Mouse (Mus musculus) olfactory bulb, adult 2 months (tissue): Measurements from ENCODE around the gene Mypn.

Experiments used
- CTCF ChIP-seq: fragments of 200-500 bp; IDR thresholded peaks from 2 replicates; pipeline ENCODE4 v1.5.1; 2012; ENCODE audit warnings: low read depth, mild to moderate bottlenecking, low read length, moderate library complexity; ENCODE audit not compliant: insufficient read depth
- POLR2A ChIP-seq: fragments of 200-500 bp; IDR thresholded peaks from 2 replicates; pipeline ENCODE4 v1.6.1; 2012; ENCODE audit warnings: mild to moderate bottlenecking, low read depth, low read length, moderate library complexity; ENCODE audit not compliant: insufficient read depth

GRCm38 (mm10) chr10:63142660-63143059 is 61.1 kb downstream of the Mypn start:
- TF ChIP-seq POLR2A (no peak), CTCF (no peak)
